ENCODE assay signal across 25 mouse cellular contexts in genomic region chr17:47767081-47767455, GRCm38 (mm10). TPM values are rescaled to one million over a fixed set of nuclear protein-coding genes. Genes with fewer than 3 reads are reported as not detected.
A peak's percentile ranks its signal among the peaks of the same experiment; 100 is the strongest.
DNase-seq lines count a peak whose midpoint lies in the region; ATAC-seq and TF ChIP-seq lines count a peak whose summit lies in the region.
"Had no signal": no experiment of that assay in that cellular context is flagged by ENCODE, and none has a peak within 500 bp of the region (broad histone marks: within the 10 kb centered on the region; RNA-seq: fewer than 3 reads in every experiment).

No protein-coding gene starts in this region.

- no peaks in the 10 kb centered on the region for H3K36me3 ChIP-seq in liver, embryonic 12.5 days
- H3K36me3 ChIP-seq in CH12.LX (replicated peaks in 1 of 2; ENCODE audit: control insufficient read depth in 1 of 2, insufficient read depth in 1 of 2, low read length in 1 of 2) (peaks cover 3 to 40% of the 10 kb centered on the region in 2 experiments), macrophage (ENCODE audit: inconsistent target) (no peaks in the 10 kb centered on the region)
- H3K36me3 ChIP-seq: forebrain, embryonic 10.5 days; lung, embryonic 15.5 days had no signal

- H3K27ac ChIP-seq in liver, embryonic 12.5 days, result peak overlapping the region; percentile 49; the same call in 1 of the 2 replicates
- H3K27ac ChIP-seq in CH12.LX (ENCODE audit: insufficient read depth, low read depth) (peak overlapping the region; percentile 98), macrophage (peak overlapping the region; percentile 92)
- peak overlapping the region; percentile 76 for H3K27ac ChIP-seq in brown adipose tissue, adult 24 weeks (replicated peaks; ENCODE audit: low read depth, low read length)
- H3K27ac ChIP-seq: forebrain, embryonic 10.5 days; lung, embryonic 15.5 days had no signal

- DNase-seq in liver, result no peak
- DNase-seq in CH12.LX (ENCODE audit: extremely low read depth), result no peak
- DNase-seq in adrenal gland, postnatal 10 days, result no peak
- no peak for DNase-seq in urinary bladder, postnatal 4 days (ENCODE audit: low spot score in 2 of 2)
- no peak for DNase-seq in frontal cortex, postnatal 25 days (ENCODE audit: low spot score in 2 of 2)
- DNase-seq: adrenal gland, postnatal 14 days; cerebellum, adult 18-20 months; cerebellum, postnatal 25 days; heart, postnatal 10 days; kidney, adult 9 months; kidney, postnatal 4 days; retina, postnatal 1 day; thymus, postnatal 14 days had no signal

- dilution Hi-C loops in CH12.LX (cut with MboI; ENCODE audit: extremely low pct_ligation_motif_present, extremely low pct_unique_long_range_greater_than_20kb, low sequenced_read_pairs), result no loop called here

- in situ Hi-C loops in CH12.LX (cut with MboI; ENCODE audit: low pct_ligation_motif_present, low pct_unique_long_range_greater_than_20kb, low sequenced_read_pairs), result no loop called here

- H3K4me1 ChIP-seq in liver, embryonic 12.5 days, result peaks cover 50% of the 10 kb centered on the region
- H3K4me1 ChIP-seq in CH12.LX (ENCODE audit: control insufficient read depth in 1 of 2, insufficient read depth in 2 of 2), result peaks cover 47 to 84% of the 10 kb centered on the region in 2 experiments
- peaks cover 32% of the 10 kb centered on the region for H3K4me1 ChIP-seq in brown adipose tissue, adult 24 weeks (ENCODE audit: control insufficient read depth, insufficient read depth, insufficient read length, low read length)

- TF ChIP-seq EP300 in CH12.LX (IDR thresholded peaks at IDR 0.05; ENCODE audit: low read length), result no peak

- H3K9me3 ChIP-seq in liver, embryonic 12.5 days (replicated peaks), result no peaks in the 10 kb centered on the region; the same call in 1 of the 2 replicates
- peaks cover 14% of the 10 kb centered on the region for H3K9me3 ChIP-seq in CH12.LX (replicated peaks; ENCODE audit: low read length)
- H3K9me3 ChIP-seq: lung, embryonic 15.5 days had no signal

- no peak overlapping the region for H3K9ac ChIP-seq in liver, embryonic 12.5 days
- H3K9ac ChIP-seq in CH12.LX (ENCODE audit: insufficient read depth, low read depth), result peak overlapping the region; percentile 26
- H3K9ac ChIP-seq: lung, embryonic 15.5 days had no signal

- ATAC-seq in liver, embryonic 12.5 days, result no peak
- ATAC-seq: activated CD4-positive, CD25-positive, alpha-beta regulatory T cell, adult 4 months; midbrain, embryonic 16.5 days had no signal

- no peak overlapping the region for H3K4me3 ChIP-seq in liver, embryonic 12.5 days
- H3K4me3 ChIP-seq in CH12.LX (replicated peaks in 1 of 3; ENCODE audit: low read depth in 2 of 3, low read length in 2 of 3, poor library complexity in 1 of 3) (no peak overlapping the region), macrophage (ENCODE audit: inconsistent target) (no peak overlapping the region)
- no peak overlapping the region for H3K4me3 ChIP-seq in brown adipose tissue, adult 24 weeks (ENCODE audit: insufficient read depth, low read depth, low read length)
- H3K4me3 ChIP-seq: forebrain, embryonic 10.5 days; lung, embryonic 15.5 days had no signal

- no peak for TF ChIP-seq CTCF in CH12.LX (conservative IDR thresholded peaks at IDR 0.05 in 1 of 2, IDR thresholded peaks at IDR 0.05 in 1 of 2; ENCODE audit: low read depth in 2 of 2, low read length in 2 of 2)

- TF ChIP-seq RAD21 in CH12.LX (IDR thresholded peaks at IDR 0.05; ENCODE audit: low read depth, low read length), result no peak

- H3K79me2 ChIP-seq in CH12.LX (replicated peaks; ENCODE audit: control insufficient read depth, extremely low read depth, insufficient read depth, poor library complexity, severe bottlenecking) (peaks cover 12% of the 10 kb centered on the region), macrophage (ENCODE audit: inconsistent target) (peaks cover 75% of the 10 kb centered on the region)

- no peak overlapping the region for H3K4me2 ChIP-seq in liver, embryonic 12.5 days
- H3K4me2 ChIP-seq in CH12.LX (ENCODE audit: insufficient read depth, low read depth, poor library complexity, severe bottlenecking), result peak overlapping the region; percentile 72
- H3K4me2 ChIP-seq: heart, embryonic 11.5 days; lung, embryonic 15.5 days had no signal

- no peak; the same call in 1 of the 2 replicates for TF ChIP-seq POLR2A in CH12.LX (IDR thresholded peaks at IDR 0.05; ENCODE audit: low read depth, low read length)

- WGBS in liver, embryonic 12.5 days (ENCODE audit: insufficient replicate concordance), result 38% methylated on average over 2 of the region's 2 CpGs
- 12% methylated on average over 2 of the region's 2 CpGs for WGBS in macrophage (ENCODE audit: missing documents)

- 0 out of 2 replicates have a peak, but pooled peaks cover 12% of the 10 kb centered on the region for H3K27me3 ChIP-seq in liver, embryonic 12.5 days (replicated peaks)
- H3K27me3 ChIP-seq in CH12.LX (replicated peaks), result no peaks in the 10 kb centered on the region
- H3K27me3 ChIP-seq: lung, embryonic 15.5 days had no signal

TF ChIP-seq in CH12.LX, 34 proteins besides CTCF, POLR2A, EP300 and RAD21:
- no peak for TF ChIP-seq TCF12 (IDR thresholded peaks at IDR 0.05; ENCODE audit: low read depth, low read length)
- no peak for TF ChIP-seq MAZ (IDR thresholded peaks at IDR 0.05; ENCODE audit: low read depth, low read length)
- no peak for TF ChIP-seq JUND (conservative IDR thresholded peaks at IDR 0.05; ENCODE audit: low read depth, low read length)
- no peak for TF ChIP-seq ELF1 (IDR thresholded peaks at IDR 0.05; ENCODE audit: low read depth, low read length)
- TF ChIP-seq MAX (IDR thresholded peaks at IDR 0.05; ENCODE audit: low read length), result 0 out of 2 replicates have a peak, but pooled peaks have one; percentile 14
- no peak for TF ChIP-seq MYC (IDR thresholded peaks at IDR 0.05; ENCODE audit: low read depth, low read length)
- no peak for TF ChIP-seq USF1 (IDR thresholded peaks at IDR 0.05; ENCODE audit: low read depth, low read length)
- no peak for TF ChIP-seq NRF1 (IDR thresholded peaks at IDR 0.05; ENCODE audit: low read depth, low read length)

RNA-seq across cellular contexts. Expression of gene Tfeb, which starts 30.2 kb away (rescaled TPM):
- polyA plus RNA-seq in liver, embryonic 12.5 days (2016; fragmentation: Nextera tagmentation; extraction: Ambion mirVana), result 5.6 and 5.8 TPM in 2 replicates
- total RNA-seq in CH12.LX (2012; rRNA removed) (49.3 and 57.3 TPM in 2 replicates), CH12.LX (2014; rRNA removed) (26.9 and 29.1 TPM in 2 replicates)
- polyA plus RNA-seq in CH12.LX (2012; ENCODE audit: insufficient read length, low read depth) (39.9 and 41.3 TPM in 2 replicates), macrophage (2018) (15.5 to 41.8 TPM (median 22.8 TPM) in 3 replicates)
- 8.7 and 14.8 TPM in 2 replicates for polyA plus RNA-seq in brown adipose tissue, adult 24 weeks (2012; ENCODE audit: insufficient read depth, insufficient read length, missing spikeins)
- 100 to 1,000 TPM in 6 of 26 experiments, 10 to 100 TPM in 16, 1 to 10 TPM in 4; 5.7 to 136 (median 54.5) TPM for total RNA-seq in macrophage (2018; cell fraction: chromatin; rRNA removed)
- total RNA-seq in macrophage (2018; cell fraction: cytosol; rRNA removed), result 10 to 100 TPM in 24 of 26 experiments, 1 to 10 TPM in 2; 6.8 to 49.1 (median 37.2) TPM
- total RNA-seq in macrophage (2018; cell fraction: nucleus; rRNA removed), result 10 to 100 TPM; 11.7 to 97.4 (median 40.8) TPM
- 10 to 100 TPM; 19.9 to 29.7 TPM for total RNA-seq in adrenal gland, postnatal 10 days (2021)

RNA-seq across cellular contexts. Expression of gene Pgc, which starts 40.4 kb away (rescaled TPM):
- polyA plus RNA-seq in liver, embryonic 12.5 days (2016; fragmentation: Nextera tagmentation; extraction: Ambion mirVana), result not detected in 2 replicates
- total RNA-seq in CH12.LX (2012; rRNA removed), result not detected in 2 replicates
- total RNA-seq in CH12.LX (2014; rRNA removed), result not detected in 2 replicates
- not detected in 2 replicates for polyA plus RNA-seq in CH12.LX (2012; ENCODE audit: insufficient read length, low read depth)
- polyA plus RNA-seq in brown adipose tissue, adult 24 weeks (2012; ENCODE audit: insufficient read depth, insufficient read length, missing spikeins), result not detected in 2 replicates
- not detected for total RNA-seq in macrophage (2018; cell fraction: chromatin; rRNA removed)
- total RNA-seq in macrophage (2018; cell fraction: cytosol; rRNA removed), result not detected
- total RNA-seq in macrophage (2018; cell fraction: nucleus; rRNA removed), result not detected
- not detected in 3 replicates for polyA plus RNA-seq in macrophage (2018)
- not detected for total RNA-seq in adrenal gland, postnatal 10 days (2021)
- total RNA-seq: adrenal gland, postnatal 14 days; gastrocnemius, postnatal 4 days; heart, postnatal 10 days; layer of hippocampus, postnatal 14 days had no signal
- polyA plus RNA-seq: activated CD4-positive, CD25-positive, alpha-beta regulatory T cell, adult 4 months; forebrain, embryonic 10.5 days; heart, embryonic 11.5 days; hindbrain, embryonic 11.5 days; limb, embryonic 11.5 days had no signal
